Mouse (Mus musculus) megakaryocyte, embryonic 14.5 days (primary cell): Measurements from ENCODE around the gene Gm11939.

Experiments used
- FLI1 ChIP-seq: IDR thresholded peaks from 2 replicates; pipeline ENCODE4 v1.6.1; 2012; ENCODE audit warnings: low read length, inconsistent platforms, mixed read lengths
- GATA1 ChIP-seq: IDR thresholded peaks from 3 replicates; pipeline ENCODE4 v1.6.1; 2012; ENCODE audit warnings: mixed read lengths, low read length, inconsistent platforms, borderline replicate concordance

GRCm38 (mm10) chr11:99514098-99514497, 45.2 kb downstream of the Gm11939 start:
- TF ChIP-seq GATA1 (no peak), FLI1 (no peak)
